Mouse (Mus musculus) testis, postnatal 10 days (tissue): Measurements from ENCODE around the gene Abat.

Source experiments
- DNase-seq: peaks from one replicate; pipeline ENCODE4 v3.0.0; 2021; ENCODE audit warnings: low spot score

Gene Abat

GRCm38 (mm10) chr16:8573751-8574150 lies 60.5 kb downstream of the Abat start:
- DNase-seq = peak; percentile 28

GRCm38 (mm10) chr16:8574316-8574715 lies 61.1 kb downstream of the Abat start:
- peak; percentile 33 for DNase-seq

- peak; percentile 44 for DNase-seq
Measured at GRCm38 (mm10) chr16:8576111-8576510, 62.9 kb downstream of the Abat start.

- DNase-seq = peak; percentile 30
Measured at GRCm38 (mm10) chr16:8576901-8577300, 63.7 kb downstream of the Abat start.

- DNase-seq = peak; percentile 29
Measured at GRCm38 (mm10) chr16:8578326-8578725, 65.1 kb downstream of the Abat start.

GRCm38 (mm10) chr16:8579546-8579945 lies 66.3 kb downstream of the Abat start:
- peak; percentile 36 for DNase-seq

DNA sequence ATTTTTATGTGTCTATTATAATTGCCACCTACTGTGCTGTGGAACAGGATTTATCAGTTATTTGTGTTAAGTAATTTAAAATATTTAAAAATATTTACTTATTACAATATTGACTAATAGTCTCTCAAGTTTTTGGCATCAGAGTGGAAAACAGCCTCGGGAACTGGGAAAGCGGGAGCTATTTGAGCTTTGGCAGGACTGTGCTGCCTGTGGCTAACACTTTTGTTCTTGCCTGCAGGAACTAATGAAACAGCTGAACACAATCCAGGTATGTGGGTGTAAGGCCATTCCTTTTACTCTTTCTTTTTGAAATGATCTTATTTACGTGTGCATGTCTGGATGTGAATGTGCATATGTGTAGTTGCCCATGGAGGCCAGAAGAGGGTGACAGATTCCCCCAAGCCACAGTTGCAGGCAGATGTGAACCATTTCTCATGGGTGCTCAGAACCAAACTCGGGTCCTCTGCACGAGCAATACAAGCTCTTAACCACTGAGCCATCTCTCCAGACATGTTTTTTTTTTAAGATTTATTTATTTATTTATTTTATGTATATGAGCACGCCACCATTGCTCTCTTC lies 68.5 kb downstream of the Abat start:
- DNase-seq = peak; percentile 26

DNA sequence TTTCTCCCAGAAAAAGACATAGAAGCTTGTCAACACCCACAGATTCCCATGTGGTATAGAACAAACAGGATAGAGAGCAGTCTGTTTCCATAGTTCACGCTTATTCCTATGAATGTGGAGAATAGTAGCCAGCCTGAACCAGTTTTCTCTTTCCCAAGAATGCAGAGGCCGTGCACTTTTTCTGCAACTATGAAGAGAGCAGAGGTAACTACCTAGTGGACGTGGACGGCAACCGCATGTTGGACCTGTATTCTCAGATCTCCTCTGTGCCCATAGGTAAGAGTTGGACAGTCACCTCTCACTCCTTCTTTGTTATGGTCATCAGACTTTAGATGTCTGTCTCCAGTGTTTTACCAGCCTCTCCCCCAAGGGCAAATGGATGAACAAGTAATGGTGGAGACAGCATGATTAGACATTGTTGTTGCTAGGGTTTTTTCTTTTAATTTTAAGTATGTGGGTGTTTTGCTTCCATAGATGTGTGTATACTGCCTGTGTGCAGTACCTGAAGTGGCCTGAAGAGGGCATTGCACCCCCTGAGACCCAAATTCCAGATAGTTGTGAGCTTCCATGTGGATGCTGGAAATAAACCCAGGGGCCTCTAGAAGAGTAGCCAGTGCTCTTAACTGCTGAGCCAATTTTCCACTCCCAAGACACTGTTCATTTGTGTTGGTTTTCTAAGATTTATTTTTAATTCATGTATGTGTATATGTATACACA lies 69.5 kb downstream of the Abat start:
- DNase-seq = peak; percentile 43

DNA sequence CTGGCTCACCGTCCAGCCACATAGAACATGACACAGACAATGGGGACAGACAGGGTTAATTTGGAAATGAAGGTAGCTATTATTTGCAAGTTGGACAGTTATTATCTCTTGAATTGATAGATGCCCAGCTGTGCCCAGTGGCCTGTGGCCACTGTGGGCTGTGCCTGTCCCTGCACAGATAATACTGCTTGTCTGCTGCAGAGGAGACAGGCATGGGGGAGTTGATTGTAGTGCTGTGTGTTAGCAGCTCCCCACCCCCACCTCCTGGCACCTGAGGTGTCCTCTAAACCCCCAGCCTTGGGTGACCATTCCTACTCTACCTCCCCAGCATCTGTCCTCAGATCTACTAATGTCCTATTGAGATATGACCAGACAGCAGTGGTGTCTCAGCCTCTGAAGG lies 71.0 kb downstream of the Abat start:
- no peak for DNase-seq

GRCm38 (mm10) chr16:8585056-8585455 lies 71.8 kb downstream of the Abat start:
- DNase-seq = no peak

DNA sequence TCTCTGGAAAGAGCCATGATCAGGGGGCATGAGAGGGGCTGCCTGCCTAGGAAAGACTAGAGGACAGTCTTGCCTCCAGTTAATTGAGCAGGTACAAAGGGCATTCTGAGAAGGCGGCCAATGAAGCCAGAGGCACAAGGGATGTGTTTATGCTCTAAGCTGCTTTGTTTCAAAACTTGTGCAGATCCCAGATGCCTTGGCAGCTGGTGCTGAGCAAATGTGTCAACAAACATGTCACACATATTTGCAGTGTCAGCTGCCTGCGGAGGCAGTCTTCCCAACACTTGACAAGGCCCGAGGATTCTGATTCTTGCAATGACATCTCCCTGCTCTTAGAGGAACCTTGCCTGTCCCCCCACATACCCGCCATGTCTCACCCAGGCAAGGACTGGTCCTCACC lies 82.2 kb downstream of the Abat start:
- no peak for DNase-seq

DNA sequence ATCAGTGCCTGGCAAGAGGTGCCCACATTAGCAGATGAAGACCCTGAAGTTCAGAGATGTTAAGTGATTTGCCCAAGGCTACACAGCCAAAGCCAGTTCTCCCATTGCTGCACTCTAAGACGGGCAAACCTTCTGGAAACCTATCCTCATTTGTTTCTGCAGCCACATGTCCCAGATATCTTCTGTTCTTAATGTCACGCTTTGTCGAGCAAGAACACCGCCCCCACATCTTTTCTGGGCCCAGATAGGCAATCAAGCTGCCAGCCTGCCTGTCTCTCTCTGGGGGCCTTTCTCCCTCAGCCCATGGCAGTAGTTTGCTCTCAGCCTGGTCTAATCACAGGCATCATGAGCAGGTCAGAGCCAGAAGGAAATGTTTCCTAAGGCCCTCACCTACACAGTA lies 83.1 kb downstream of the Abat start:
- DNase-seq = no peak

- DNase-seq = no peak
Measured at GRCm38 (mm10) chr16:8597516-8597915, 84.3 kb downstream of the Abat start.

- no peak for DNase-seq
Measured at GRCm38 (mm10) chr16:8603789-8604188, 90.6 kb downstream of the Abat start.

DNA sequence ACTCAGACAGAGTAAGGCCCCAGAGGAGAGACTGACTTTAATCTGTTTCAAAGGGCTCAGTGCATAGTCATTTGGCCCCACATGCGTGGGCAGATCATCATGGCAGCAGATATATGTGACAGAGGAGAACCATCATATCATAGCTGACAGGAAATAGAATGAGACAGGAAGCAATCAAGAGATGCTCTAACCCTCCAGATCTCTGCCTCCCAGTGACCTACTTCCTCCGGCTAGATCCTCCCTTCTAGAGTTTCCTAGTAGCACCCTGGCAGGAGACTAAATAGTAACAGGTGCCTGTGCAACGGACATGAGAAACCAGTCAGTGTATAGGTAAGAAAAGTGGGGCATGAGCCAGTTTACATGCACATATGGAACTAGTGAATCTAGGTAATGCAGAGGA lies 97.2 kb downstream of the Abat start:
- DNase-seq = no peak

GRCm38 (mm10) chr16:8612214-8613005 lies 99.2 kb downstream of the Abat start:
- no peak for DNase-seq

GRCm38 (mm10) chr16:8613039-8613438 lies 99.8 kb downstream of the Abat start:
- no peak for DNase-seq

DNA sequence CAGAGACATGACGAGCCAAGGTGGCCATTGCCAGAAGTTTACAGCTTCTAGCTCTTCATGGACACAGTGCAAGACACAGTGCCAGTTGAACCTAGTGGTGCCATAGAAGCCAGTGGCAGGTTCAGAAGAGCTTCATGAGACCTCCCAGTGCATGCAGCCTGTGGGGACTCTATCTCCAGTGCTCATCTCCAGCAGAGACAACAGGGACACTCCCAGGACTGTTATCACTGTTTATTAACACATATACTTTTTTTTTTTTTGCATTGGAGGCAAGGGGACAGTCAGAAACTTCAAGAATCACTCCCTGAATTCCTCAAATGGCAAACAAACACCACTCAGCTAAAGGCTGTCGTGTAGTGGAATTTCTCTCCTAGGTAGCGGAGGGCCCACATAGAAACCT lies 100.2 kb downstream of the Abat start:
- no peak for DNase-seq

DNA sequence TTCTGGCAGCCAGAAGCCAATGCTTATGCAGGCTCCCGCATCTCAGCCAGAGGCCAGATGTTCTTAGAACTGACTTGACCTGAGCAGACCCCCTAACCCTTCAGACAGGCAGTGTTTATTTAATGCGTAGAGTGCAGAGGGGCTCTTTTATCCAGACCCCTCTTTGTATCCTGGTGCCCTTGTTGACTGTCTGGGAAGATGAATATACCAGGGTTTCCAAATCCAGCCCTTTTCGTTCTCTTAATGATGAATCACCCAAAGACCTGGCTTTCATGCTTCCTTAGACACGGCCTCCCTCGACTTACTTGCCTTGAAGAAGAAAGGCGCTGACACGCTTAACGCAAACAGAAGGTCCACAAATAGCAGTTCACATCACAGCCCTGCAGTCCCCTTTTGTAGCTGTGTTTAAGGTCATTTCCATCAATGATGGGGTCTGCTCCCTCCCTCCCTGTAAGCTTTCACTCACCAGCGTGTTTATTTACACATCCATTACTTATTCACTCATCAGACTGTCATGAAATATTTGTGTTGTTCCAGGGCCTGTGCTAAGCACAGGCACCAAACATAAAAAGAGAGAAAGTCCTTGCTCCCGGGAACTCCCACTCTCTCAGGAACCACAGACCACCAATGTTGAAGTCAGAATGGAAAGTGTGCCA lies 106.6 kb downstream of the Abat start:
- no peak for DNase-seq

GRCm38 (mm10) chr16:8620315-8621115 lies 107.3 kb downstream of the Abat start:
- no peak for DNase-seq

- DNase-seq = no peak
Measured at GRCm38 (mm10) chr16:8630419-8630818, 117.2 kb downstream of the Abat start.

GRCm38 (mm10) chr16:8631428-8631827 lies 118.2 kb downstream of the Abat start:
- no peak for DNase-seq
